Mouse (Mus musculus) G1E (cell line): ENCODE results near the gene Acd. TPM values are rescaled to one million over a fixed set of nuclear protein-coding genes. Genes with fewer than 3 reads are reported as not detected.

ENCODE experiments used
- ATAC-seq: 2 replicates; pipeline ENCODE4 v1.8.0; 2016; ENCODE audit warnings: mild to moderate bottlenecking; ENCODE audit not compliant: insufficient number of reproducible peaks, poor library complexity, low FRiP score, severe bottlenecking; ENCODE audit errors: extremely low read depth
- DNase-seq: peaks from one replicate; pipeline ENCODE4 v3.0.0; 2012; ENCODE audit warnings: low spot score
- H3K27me3 ChIP-seq: 2 replicates; pipeline ENCODE4 v1.6.1; 2012; ENCODE audit warnings: mild to moderate bottlenecking, low read length, inconsistent platforms; ENCODE audit not compliant: insufficient read depth
- H3K36me3 ChIP-seq: replicated peaks from 2 replicates; pipeline ENCODE3; 2012; ENCODE audit warnings: mild to moderate bottlenecking, inconsistent platforms
- H3K4me1 ChIP-seq: 2 replicates; pipeline ENCODE4 v1.6.1; 2012; ENCODE audit warnings: low read depth, low read length, inconsistent platforms, mixed read lengths; ENCODE audit not compliant: insufficient read depth
- H3K4me3 ChIP-seq: 2 replicates; pipeline ENCODE4 v1.5.1; 2012; ENCODE audit warnings: low read depth, mild to moderate bottlenecking, inconsistent platforms, low read length, moderate library complexity, mixed read lengths
- H3K9me3 ChIP-seq: replicated peaks from 2 replicates; pipeline ENCODE4 v1.6.1; 2012; ENCODE audit warnings: inconsistent platforms
- CTCF ChIP-seq: IDR thresholded peaks from 2 replicates; pipeline ENCODE4 v1.5.1; 2012; ENCODE audit warnings: low read depth, low read length, inconsistent platforms, mixed read lengths
- GATA1 ChIP-seq: IDR thresholded peaks from 2 replicates; pipeline ENCODE4 v1.6.1; 2012; ENCODE audit warnings: borderline replicate concordance, low read length, inconsistent platforms, mixed read lengths
- GATA2 ChIP-seq: IDR thresholded peaks from 2 replicates; pipeline ENCODE4 v1.6.1; 2012; ENCODE audit warnings: low read depth, low read length, inconsistent platforms, borderline replicate concordance
- POLR2AphosphoS5 ChIP-seq: IDR thresholded peaks from 2 replicates; pipeline ENCODE4 v1.6.1; 2012; ENCODE audit warnings: low read depth, low read length, inconsistent platforms; ENCODE audit not compliant: insufficient replicate concordance
- TAL1 ChIP-seq: conservative IDR thresholded peaks from 2 replicates; pipeline ENCODE4 v1.6.1; 2012; ENCODE audit warnings: low read depth, low read length, inconsistent platforms, mixed read lengths
- polyA plus RNA-seq: library from polyadenylated mRNA; stranded (reverse); fragments of >175 nt; gene quantifications from 2 replicates; pipeline ENCODE4 v1.2.3, GENCODE M21; 2012
- total RNA-seq, 2 experiments: library from RNA; stranded (forward) in 1 of 2; stranded (reverse) in 1 of 2; fragments of 200-1000 nt in 1 of 2; fragments of >200 nt in 1 of 2; fragmentation: Nextera tagmentation in 1 of 2; gene quantifications; 2 replicates each; pipeline ENCODE4 v1.2.3; 2014 to 2017

The Acd gene
- total and polyA plus RNA-seq, 3 experiments, result 28.7 to 65.6 (median 44.1) TPM

DNA sequence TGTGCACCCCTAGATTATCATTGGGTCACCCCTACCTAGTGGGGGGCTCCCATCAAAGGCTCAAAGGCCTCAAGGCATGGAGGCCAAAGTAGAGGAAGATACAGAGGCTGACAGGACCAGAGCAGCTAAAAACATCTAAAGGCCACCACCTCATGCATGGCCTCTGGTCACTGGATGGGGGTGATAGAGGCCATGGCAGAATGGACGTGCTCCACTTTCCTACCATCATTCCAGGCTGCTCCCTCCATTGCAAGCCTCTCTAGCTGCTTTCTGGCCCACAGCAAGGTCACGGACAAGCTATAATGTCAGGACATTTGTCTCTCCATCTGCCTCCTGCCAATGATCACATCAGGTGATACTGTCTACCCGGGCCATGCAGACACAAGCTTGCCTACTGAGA, 11.4 kb upstream of the Acd start:
- ATAC-seq (no peak), DNase-seq (no peak)
- Histone ChIP-seq H3K27me3 (no peaks in the 10 kb centered on the region; the same call in 1 of the 2 replicates), H3K9me3 (no peaks in the 10 kb centered on the region), H3K4me3 (no peak overlapping the region), H3K4me1 (peaks cover 25% of the 10 kb centered on the region), H3K36me3 (peaks cover 8% of the 10 kb centered on the region)
- TF ChIP-seq CTCF (no peak), POLR2AphosphoS5 (no peak), TAL1 (no peak), GATA1 (no peak), GATA2 (no peak)

DNA sequence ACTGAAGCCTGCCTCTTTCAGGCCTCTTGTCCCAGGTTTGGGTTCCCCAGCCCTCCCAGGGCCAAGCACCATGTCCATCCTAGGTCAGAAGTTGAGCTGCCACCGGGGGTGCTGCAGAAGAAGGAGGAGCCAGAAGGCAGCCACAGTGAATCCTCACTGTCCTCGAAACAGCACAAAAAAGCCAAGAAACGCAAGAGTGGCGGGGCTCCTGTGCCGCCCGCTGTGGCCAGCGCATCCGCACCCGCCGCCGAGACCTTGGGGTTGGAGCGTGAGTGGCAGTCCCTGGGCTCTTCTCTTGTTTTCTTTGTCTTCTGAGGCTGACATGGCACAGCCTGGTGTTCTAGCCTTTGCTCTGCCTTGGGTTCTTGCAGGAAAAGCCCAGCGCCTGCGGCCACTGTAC, 8.4 kb upstream of the Acd start:
- no peak overlapping the region for H3K4me3 ChIP-seq
- H3K36me3 ChIP-seq, result peaks cover 20% of the 10 kb centered on the region
- TF ChIP-seq POLR2AphosphoS5, result no peak
- TF ChIP-seq GATA2, result no peak
- TF ChIP-seq GATA1, result no peak
- TF ChIP-seq TAL1, result no peak
- no peaks in the 10 kb centered on the region for H3K9me3 ChIP-seq
- H3K27me3 ChIP-seq, result no peaks in the 10 kb centered on the region; the same call in 1 of the 2 replicates
- DNase-seq (no peak), ATAC-seq (no peak)
- H3K4me1 ChIP-seq, result peaks cover 38% of the 10 kb centered on the region

- Histone ChIP-seq H3K4me1 (peaks cover 41% of the 10 kb centered on the region), H3K27me3 (no peaks in the 10 kb centered on the region; the same call in 1 of the 2 replicates), H3K9me3 (no peaks in the 10 kb centered on the region), H3K4me3 (no peak overlapping the region; the same call in 1 of the 2 replicates), H3K36me3 (peaks cover 27% of the 10 kb centered on the region)
- ATAC-seq, result no peak
- no peak for TF ChIP-seq GATA1
- no peak for TF ChIP-seq GATA2
- no peak for TF ChIP-seq TAL1
- no peak for TF ChIP-seq POLR2AphosphoS5
- TF ChIP-seq CTCF, result no peak
- no peak for DNase-seq
These were observed 7.8 kb upstream of the Acd start for GRCm38 (mm10) chr8:105708675-105709074.

DNA sequence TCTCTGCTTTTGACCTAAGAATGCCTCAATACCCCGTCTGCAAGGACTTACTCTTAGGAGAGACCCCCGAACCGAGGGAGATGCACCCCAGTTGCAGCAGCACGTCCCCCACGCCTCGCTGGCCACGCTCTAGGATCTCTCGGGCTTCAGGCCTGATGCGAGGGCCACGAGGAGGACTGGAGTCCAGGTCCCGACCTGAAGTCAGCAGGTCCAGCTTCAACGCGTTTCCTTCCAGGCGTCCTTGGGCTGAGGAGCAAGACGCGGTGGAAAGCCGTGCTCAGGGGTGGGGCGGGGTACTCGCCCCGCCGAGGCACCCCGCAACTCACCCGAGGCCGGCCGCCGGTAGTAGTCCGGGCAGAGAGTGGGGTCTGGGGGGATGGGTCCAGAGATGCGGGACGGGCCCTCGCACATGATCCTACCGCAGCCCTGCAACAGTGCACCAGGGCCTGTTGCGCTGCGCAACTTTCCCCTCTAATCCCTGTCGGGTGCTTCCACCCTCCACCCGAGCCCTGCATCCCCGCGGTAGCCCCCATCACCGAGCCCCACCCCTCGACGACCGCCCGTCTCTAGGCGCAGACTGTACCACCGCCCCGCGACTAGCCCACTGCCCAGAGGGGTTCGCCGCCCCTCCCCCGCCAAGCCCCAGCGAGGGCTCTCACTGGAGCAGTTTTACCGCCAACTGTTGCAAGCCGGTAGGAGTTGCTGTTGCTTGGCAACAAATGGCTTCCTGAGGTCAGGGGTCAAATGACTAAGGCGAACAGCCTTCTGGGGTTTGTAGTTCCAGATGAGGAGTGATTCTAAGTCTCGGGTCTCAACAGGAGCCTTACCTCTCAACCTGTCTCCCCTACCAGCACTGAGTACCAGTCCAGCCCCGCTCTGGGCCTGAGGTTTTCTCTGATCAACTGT, 6.8 kb upstream of the Acd start, which contains the start of the genes 4933405L10Rik and Enkd1:
TSS of gene 4933405L10Rik (plus strand) at position 158 of the 906 bp plus-strand sequence.
TSS of gene Enkd1 (minus strand) at position 713 of the 906 bp plus-strand sequence.
- H3K4me3 ChIP-seq, result peak within 1 kb of the TSS; percentile 85
- peak; percentile 92 for DNase-seq
- H3K9me3 ChIP-seq, result no peaks in the 10 kb centered on the region
- peaks cover 36% of the 10 kb centered on the region for H3K36me3 ChIP-seq
- peak; percentile 84 for ATAC-seq
- TF ChIP-seq POLR2AphosphoS5 (no peak), GATA1 (no peak), TAL1 (no peak), GATA2 (no peak), CTCF (no peak)
- no peaks in the 10 kb centered on the region; the same call in 1 of the 2 replicates for H3K27me3 ChIP-seq
- H3K4me1 ChIP-seq, result peaks cover 48% of the 10 kb centered on the region

DNA sequence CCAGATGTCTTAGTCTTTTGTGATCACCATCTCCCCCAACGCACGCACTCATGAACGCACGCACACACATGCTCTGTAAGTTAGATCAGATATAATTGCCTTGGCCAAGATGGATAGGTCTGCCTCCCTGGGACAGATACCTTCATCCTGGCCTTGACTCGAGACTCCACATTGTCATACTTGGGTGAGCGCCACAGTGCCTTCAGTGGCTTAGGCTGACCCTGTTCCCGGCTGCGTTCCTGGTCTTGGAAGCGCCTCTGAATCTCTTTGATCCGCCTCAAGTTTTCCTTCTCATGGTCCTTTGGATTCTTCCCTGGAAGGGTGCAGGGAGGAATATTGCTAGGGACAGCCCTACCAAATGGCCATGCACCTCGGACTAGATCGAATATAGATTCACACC, 5.5 kb upstream of the Acd start:
- Histone ChIP-seq H3K36me3 (peaks cover 47% of the 10 kb centered on the region), H3K9me3 (no peaks in the 10 kb centered on the region), H3K4me3 (peak overlapping the region; percentile 85; the same call in 1 of the 2 replicates), H3K4me1 (peaks cover 55% of the 10 kb centered on the region), H3K27me3 (no peaks in the 10 kb centered on the region; the same call in 1 of the 2 replicates)
- ATAC-seq (no peak), DNase-seq (no peak)
- TF ChIP-seq GATA1, result no peak
- TF ChIP-seq POLR2AphosphoS5, result no peak

DNA sequence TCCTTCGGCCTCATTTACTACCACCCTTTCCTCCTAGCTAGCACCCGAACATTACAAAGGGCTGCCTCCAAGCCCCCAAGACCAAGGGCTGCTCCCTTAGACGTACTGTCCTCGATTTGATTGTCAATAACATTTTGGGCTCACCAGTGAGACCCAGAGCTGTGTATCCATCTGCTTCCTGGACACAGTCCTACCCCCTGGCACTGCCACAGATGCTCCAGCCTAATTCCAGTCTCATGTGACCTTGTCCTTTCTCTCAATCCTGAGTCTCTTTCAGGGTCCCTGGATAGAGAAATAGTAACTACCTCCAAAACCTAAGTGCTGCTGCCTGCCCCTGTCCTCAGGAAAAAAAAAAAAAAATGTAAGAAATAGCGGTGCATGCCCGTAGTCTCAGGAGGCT, 4.1 kb upstream of the Acd start:
- H3K4me1 ChIP-seq, result peaks cover 63% of the 10 kb centered on the region
- no peak for TF ChIP-seq TAL1
- TF ChIP-seq CTCF, result no peak
- no peak for TF ChIP-seq GATA2
- no peak for TF ChIP-seq POLR2AphosphoS5
- no peak for TF ChIP-seq GATA1

More for the DNA sequence above, 4.1 kb upstream of the Acd start:
- ATAC-seq (no peak), DNase-seq (no peak)
- no peak overlapping the region for H3K4me3 ChIP-seq
- no peaks in the 10 kb centered on the region for H3K9me3 ChIP-seq
- no peaks in the 10 kb centered on the region; the same call in 1 of the 2 replicates for H3K27me3 ChIP-seq
- H3K36me3 ChIP-seq, result peaks cover 50% of the 10 kb centered on the region
